Comparison of ENCODE assay signal across 11 mouse cellular contexts in genomic region chr12:33102342-33103115, GRCm38 (mm10). TPM values are rescaled to one million over a fixed set of nuclear protein-coding genes. Genes with fewer than 3 reads are reported as not detected.
DNase-seq lines count a peak whose midpoint lies in the region; ATAC-seq and TF ChIP-seq lines count a peak whose summit lies in the region.
"Had no signal": no experiment of that assay in that cellular context is flagged by ENCODE, and none has a peak within 500 bp of the region (broad histone marks: within the 10 kb centered on the region; RNA-seq: fewer than 3 reads in every experiment).

No protein-coding gene starts in this region.

- peaks cover 19% of the 10 kb centered on the region for H3K4me1 ChIP-seq in lung, embryonic 15.5 days
- H3K4me1 ChIP-seq in forebrain, embryonic 12.5 days, result peaks cover 17% of the 10 kb centered on the region
- 0 out of 2 replicates have a peak, but pooled peaks cover 5% of the 10 kb centered on the region for H3K4me1 ChIP-seq in limb, embryonic 14.5 days (ENCODE audit: control insufficient read depth, insufficient read depth, low read length)
- peaks cover 12% of the 10 kb centered on the region for H3K4me1 ChIP-seq in stomach, embryonic 14.5 days (ENCODE audit: control insufficient read depth, insufficient read depth, low read length)
- no peaks in the 10 kb centered on the region; the same call in 1 of the 2 replicates for H3K4me1 ChIP-seq in heart, adult 2 months (ENCODE audit: control insufficient read depth, insufficient read depth, low read length)

- intact Hi-C loops in heart, adult 2 months (cut with DNase I), result no loop called here

- no peak for TF ChIP-seq POLR2A in limb, embryonic 14.5 days (IDR thresholded peaks at IDR 0.05; ENCODE audit: borderline replicate concordance, extremely low read depth, insufficient read depth, insufficient read length)
- TF ChIP-seq POLR2A in heart, adult 2 months (IDR thresholded peaks at IDR 0.05; ENCODE audit: insufficient read depth, low read depth, low read length), result no peak

- no peak overlapping the region for H3K9ac ChIP-seq in lung, embryonic 15.5 days
- H3K9ac ChIP-seq in forebrain, embryonic 12.5 days, result no peak overlapping the region
- H3K9ac ChIP-seq in limb, embryonic 14.5 days (ENCODE audit: low read depth, low read length, severe bottlenecking), result no peak overlapping the region
- H3K9ac ChIP-seq in stomach, embryonic 14.5 days (replicated peaks; ENCODE audit: low read depth, low read length), result no peak overlapping the region
- no peak overlapping the region for H3K9ac ChIP-seq in heart, adult 2 months (ENCODE audit: low read depth, low read length)
- H3K9ac ChIP-seq: heart, embryonic 13.5 days had no signal

- TF ChIP-seq CTCF in heart, adult 2 months (IDR thresholded peaks at IDR 0.05), result no peak

- H3K79me2 ChIP-seq in heart, adult 2 months (replicated peaks; ENCODE audit: control insufficient read depth, insufficient read depth, low read length), result no peaks in the 10 kb centered on the region

- WGBS in lung, embryonic 15.5 days, result 22% methylated on average over 15 of the region's 15 CpGs
- 34% methylated on average over 15 of the region's 15 CpGs for WGBS in forebrain, embryonic 12.5 days
- WGBS in limb, embryonic 14.5 days, result 51% methylated on average over 15 of the region's 15 CpGs
- WGBS in stomach, embryonic 14.5 days, result 19% methylated on average over 15 of the region's 15 CpGs
- 55% methylated on average over 15 of the region's 15 CpGs for WGBS in heart, adult 2 months

- H3K4me2 ChIP-seq in lung, embryonic 15.5 days, result 0 out of 2 replicates have a peak overlapping the region, but pooled peaks have one; percentile 5
- H3K4me2 ChIP-seq in forebrain, embryonic 12.5 days, result no peak overlapping the region
- H3K4me2 ChIP-seq in limb, embryonic 14.5 days (replicated peaks; ENCODE audit: low read depth, low read length, severe bottlenecking), result no peak overlapping the region
- no peak overlapping the region for H3K4me2 ChIP-seq in stomach, embryonic 14.5 days (replicated peaks; ENCODE audit: low read depth, low read length)
- H3K4me2 ChIP-seq: heart, embryonic 13.5 days had no signal

- no peaks in the 10 kb centered on the region for H3K36me3 ChIP-seq in lung, embryonic 15.5 days
- no peaks in the 10 kb centered on the region for H3K36me3 ChIP-seq in forebrain, embryonic 12.5 days (replicated peaks)
- no peaks in the 10 kb centered on the region for H3K36me3 ChIP-seq in limb, embryonic 14.5 days (ENCODE audit: control insufficient read depth, insufficient read depth, low read length)
- no peaks in the 10 kb centered on the region for H3K36me3 ChIP-seq in stomach, embryonic 14.5 days (ENCODE audit: control insufficient read depth, insufficient read depth, low read length)
- no peaks in the 10 kb centered on the region for H3K36me3 ChIP-seq in heart, adult 2 months (ENCODE audit: control insufficient read depth, insufficient read depth, low read length)
- H3K36me3 ChIP-seq: heart, embryonic 13.5 days had no signal

- no peaks in the 10 kb centered on the region for H3K9me3 ChIP-seq in lung, embryonic 15.5 days
- H3K9me3 ChIP-seq in forebrain, embryonic 12.5 days, result no peaks in the 10 kb centered on the region
- no peaks in the 10 kb centered on the region for H3K9me3 ChIP-seq in limb, embryonic 14.5 days (ENCODE audit: control insufficient read depth, low read length)
- no peaks in the 10 kb centered on the region for H3K9me3 ChIP-seq in stomach, embryonic 14.5 days (ENCODE audit: control insufficient read depth, low read depth, low read length)
- H3K9me3 ChIP-seq: heart, embryonic 13.5 days; megakaryocyte, embryonic 14.5 days had no signal

- peak; percentile 91 for ATAC-seq in lung, embryonic 15.5 days (ENCODE audit: borderline replicate concordance, extremely low read depth, low FRiP score, low TSS enrichment)
- ATAC-seq in forebrain, embryonic 12.5 days (ENCODE audit: low FRiP score), result peak; percentile 78
- ATAC-seq in limb, embryonic 14.5 days (ENCODE audit: low FRiP score, low read depth), result peak; percentile 47; the same call in 1 of the 2 replicates
- ATAC-seq in stomach, embryonic 14.5 days (ENCODE audit: insufficient number of reproducible peaks, insufficient read depth, low FRiP score, low read depth), result peak; percentile 88

- no peak for TF ChIP-seq EP300 in heart, adult 2 months (IDR thresholded peaks at IDR 0.05; ENCODE audit: insufficient read depth, low read depth, low read length)

- no peak overlapping the region for H3K4me3 ChIP-seq in lung, embryonic 15.5 days
- H3K4me3 ChIP-seq in forebrain, embryonic 12.5 days (replicated peaks), result no peak overlapping the region
- no peak overlapping the region for H3K4me3 ChIP-seq in limb, embryonic 14.5 days (replicated peaks; ENCODE audit: low read length)
- H3K4me3 ChIP-seq in stomach, embryonic 14.5 days (ENCODE audit: low read depth, low read length), result no peak overlapping the region
- no peak overlapping the region for H3K4me3 ChIP-seq in heart, adult 2 months
- H3K4me3 ChIP-seq: heart, embryonic 13.5 days; megakaryocyte, embryonic 14.5 days had no signal

- DNase-seq in lung, adult 18-20 months, result no peak
- DNase-seq in limb, embryonic 14.5 days (ENCODE audit: low spot score), result peak; percentile 40
- no peak for DNase-seq in heart, adult 2 months
- DNase-seq in frontal cortex, adult 2 months (ENCODE audit: extremely low spot score in 1 of 2, low spot score in 1 of 2), result no peak
- no peak for DNase-seq in urinary bladder, postnatal 25 days (ENCODE audit: low spot score)

- no peaks in the 10 kb centered on the region for H3K27me3 ChIP-seq in lung, embryonic 15.5 days
- H3K27me3 ChIP-seq in forebrain, embryonic 12.5 days, result peaks cover 17% of the 10 kb centered on the region
- H3K27me3 ChIP-seq in limb, embryonic 14.5 days (ENCODE audit: control insufficient read depth, insufficient read depth, low read length), result no peaks in the 10 kb centered on the region
- no peaks in the 10 kb centered on the region for H3K27me3 ChIP-seq in stomach, embryonic 14.5 days (ENCODE audit: control insufficient read depth, insufficient read depth, low read length)
- no peaks in the 10 kb centered on the region for H3K27me3 ChIP-seq in heart, adult 2 months (ENCODE audit: control insufficient read depth, insufficient read depth, low read length)
- H3K27me3 ChIP-seq: heart, embryonic 13.5 days had no signal

- peak overlapping the region; percentile 39 for H3K27ac ChIP-seq in lung, embryonic 15.5 days
- peak overlapping the region; percentile 14; the same call in 1 of the 2 replicates for H3K27ac ChIP-seq in forebrain, embryonic 12.5 days
- H3K27ac ChIP-seq in limb, embryonic 14.5 days (replicated peaks; ENCODE audit: low read depth, low read length), result no peak overlapping the region
- peak overlapping the region; percentile 79 for H3K27ac ChIP-seq in stomach, embryonic 14.5 days (ENCODE audit: low read length)
- H3K27ac ChIP-seq in heart, adult 2 months, result no peak overlapping the region
- H3K27ac ChIP-seq: heart, embryonic 13.5 days had no signal

RNA-seq across cellular contexts. Expression of gene Cdhr3, which starts 9.9 kb away (rescaled TPM):
- 0.39 and 0.44 TPM in 2 replicates for polyA plus RNA-seq in lung, embryonic 15.5 days (2015; fragmentation: Nextera tagmentation; extraction: Ambion mirVana)
- polyA plus RNA-seq in forebrain, embryonic 12.5 days (2016; fragmentation: Nextera tagmentation; extraction: Ambion mirVana), result 0.13 and 0.18 TPM in 2 replicates
- 1.0 and 1.5 TPM in 2 replicates for polyA plus RNA-seq in limb, embryonic 14.5 days (2012; rRNA removed)
- polyA plus RNA-seq in limb, embryonic 14.5 days (2014; fragmentation: Nextera tagmentation; extraction: Ambion mirVana), result 0.32 and 0.43 TPM in 2 replicates
- 0.13 TPM in 1 of 2 replicates, not detected in the other for polyA plus RNA-seq in stomach, embryonic 14.5 days (2014; fragmentation: Nextera tagmentation; extraction: Ambion mirVana)
- under 1 TPM; 0.34 to 0.39 TPM for total RNA-seq in heart, adult 2 months (2021)
- polyA plus RNA-seq in heart, adult 2 months (2012; rRNA removed), result 0.76 and 1.8 TPM in 2 replicates
- 5.4 and 8.8 TPM in 2 replicates for polyA plus RNA-seq in frontal cortex, adult 2 months (2012; rRNA removed)
- polyA plus RNA-seq: urinary bladder, adult 2 months had no signal

RNA-seq across cellular contexts. Expression of gene Atxn7l1, which starts 45.0 kb away (rescaled TPM):
- 11.8 and 12.4 TPM in 2 replicates for polyA plus RNA-seq in lung, embryonic 15.5 days (2015; fragmentation: Nextera tagmentation; extraction: Ambion mirVana)
- 12.8 and 15.0 TPM in 2 replicates for polyA plus RNA-seq in forebrain, embryonic 12.5 days (2016; fragmentation: Nextera tagmentation; extraction: Ambion mirVana)
- polyA plus RNA-seq in limb, embryonic 14.5 days (2012; rRNA removed), result 23.1 and 27.0 TPM in 2 replicates
- 15.3 and 15.7 TPM in 2 replicates for polyA plus RNA-seq in limb, embryonic 14.5 days (2014; fragmentation: Nextera tagmentation; extraction: Ambion mirVana)
- polyA plus RNA-seq in stomach, embryonic 14.5 days (2014; fragmentation: Nextera tagmentation; extraction: Ambion mirVana), result 17.6 and 21.5 TPM in 2 replicates
- 10 to 100 TPM; 18.8 to 19.0 TPM for total RNA-seq in heart, adult 2 months (2021)
- 21.6 and 23.6 TPM in 2 replicates for polyA plus RNA-seq in heart, adult 2 months (2012; rRNA removed)
- 37.0 and 43.7 TPM in 2 replicates for polyA plus RNA-seq in frontal cortex, adult 2 months (2012; rRNA removed)

Comparison
In these comparisons a context has a peak if more than half of its experiments do, and no peak if none do; other contexts are left out.
1. H3K27ac ChIP-seq: peak in lung, embryonic 15.5 days (single experiment), forebrain, embryonic 12.5 days (single experiment) and stomach, embryonic 14.5 days (single experiment); none in limb, embryonic 14.5 days (single experiment) and heart, adult 2 months (single experiment).
2. Peak in every context shown above with its lines, with median percentiles within 50 percentile points of each other: ATAC-seq.